Mouse (Mus musculus) cortical plate, adult 2 months (tissue): ENCODE measurements at regions not wholly inside any gene's neighbourhood (a gene's known extent, or its start where the extent isn't known, plus 50 kb on each side); places are given as distances from the start of the nearest gene placed in this dataset.

Experiments used
- CTCF ChIP-seq: fragments of 200-500 bp; IDR thresholded peaks from 2 replicates; pipeline ENCODE4 v1.5.1; 2011; ENCODE audit warnings: mild to moderate bottlenecking, control low read depth, low read length; ENCODE audit not compliant: insufficient read depth; ENCODE audit errors: extremely low read depth
- POLR2A ChIP-seq: fragments of 200-500 bp; IDR thresholded peaks from 2 replicates; pipeline ENCODE4 v1.6.1; 2011; ENCODE audit warnings: mild to moderate bottlenecking, low read length, control low read depth; ENCODE audit not compliant: insufficient read depth; ENCODE audit errors: extremely low read depth

- TF ChIP-seq CTCF, result no peak
- TF ChIP-seq POLR2A, result no peak
Measured at GRCm38 (mm10) chr13:82483265-82483929, 700.5 kb downstream of the Cetn3 start.
